Mouse (Mus musculus) skeletal muscle tissue, postnatal 0 days (tissue): ENCODE results near the gene Mcts2. TPM values are rescaled to one million over a fixed set of nuclear protein-coding genes. Genes with fewer than 3 reads are reported as not detected.

Experiments
- polyA plus RNA-seq: library from polyadenylated mRNA; unstranded; fragments of >200 nt; fragmentation: Nextera tagmentation; extraction: Ambion mirVana; gene quantifications from 2 replicates; pipeline ENCODE4 v1.2.1, GENCODE M21; 2015

Gene Mcts2
- 16.1 and 19.8 TPM in 2 replicates for polyA plus RNA-seq

GRCm38 (mm10) chr2:152686806-152687267 lies at the start of gene Mcts2:
Mcts2 (plus strand) TSS chr2:152687035.

DNA sequence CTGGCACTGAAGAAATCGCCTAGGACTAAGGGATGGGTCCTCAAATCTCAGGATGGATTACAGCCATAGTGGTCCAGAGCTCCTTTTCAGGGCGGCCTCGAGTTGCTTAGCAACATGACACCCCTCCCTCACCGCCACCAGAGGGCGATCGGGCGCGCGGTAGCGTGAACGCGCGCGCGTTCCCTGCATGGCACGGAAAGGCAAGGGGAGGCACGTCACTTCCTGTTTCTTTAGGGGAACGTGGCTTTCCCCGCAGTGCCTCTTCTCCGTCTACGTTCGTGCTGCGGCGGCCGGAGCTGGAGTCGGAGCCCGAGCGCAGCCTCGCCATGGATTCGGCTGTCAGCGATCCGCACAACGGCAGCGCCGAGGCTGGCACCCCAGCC lies 17.6 kb upstream of the Mcts2 start, which contains the start of gene H13:
Gene H13 (plus strand): TSS at position 206 of the 383 bp plus-strand sequence.

DNA sequence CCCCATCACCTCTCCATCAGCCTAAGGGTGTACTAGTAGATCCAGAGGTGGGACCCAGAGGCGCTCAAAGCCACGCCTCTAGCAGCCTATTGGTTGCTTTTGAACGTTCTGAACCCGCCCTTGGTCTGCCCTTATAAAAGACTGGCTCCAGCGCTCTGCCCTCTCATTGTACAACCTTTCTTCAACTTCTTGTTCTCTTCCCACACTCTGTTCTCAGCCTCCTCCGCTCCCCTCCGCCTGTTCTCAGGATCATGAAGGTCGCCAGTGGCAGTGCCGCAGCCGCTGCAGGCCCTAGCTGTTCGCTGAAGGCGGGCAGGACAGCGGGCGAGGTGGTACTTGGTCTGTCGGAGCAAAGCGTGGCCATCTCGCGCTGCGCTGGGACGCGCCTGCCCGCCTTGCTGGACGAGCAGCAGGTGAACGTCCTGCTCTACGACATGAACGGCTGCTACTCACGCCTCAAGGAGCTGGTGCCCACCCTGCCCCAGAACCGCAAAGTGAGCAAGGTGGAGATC lies 49.3 kb downstream of the Mcts2 start, which contains the start of gene Id1:
Gene Id1 (plus strand): TSS at position 162 of the 512 bp plus-strand sequence.

Other genes starting within 250 kb of the Mcts2 start
- not detected in 2 replicates for gene Defb23, start 222.4 kb upstream of the Mcts2 start, polyA plus RNA-seq
- not detected in 2 replicates for gene Defb20, start 210.0 kb upstream of the Mcts2 start, polyA plus RNA-seq
- gene Defb22, start 196.9 kb upstream of the Mcts2 start, polyA plus RNA-seq: not detected in 2 replicates
- not detected in 2 replicates for gene Defb26, start 175.3 kb upstream of the Mcts2 start, polyA plus RNA-seq
- gene Defb28, start 168.8 kb upstream of the Mcts2 start, polyA plus RNA-seq: not detected in 2 replicates
- not detected in 2 replicates for gene Defb29, start 146.9 kb upstream of the Mcts2 start, polyA plus RNA-seq
- not detected in 2 replicates for gene Gm17416, start 117.7 kb upstream of the Mcts2 start, polyA plus RNA-seq
- gene Defb21, start 114.3 kb upstream of the Mcts2 start, polyA plus RNA-seq: not detected in 2 replicates
- not detected in 2 replicates for gene Defb19, start 106.7 kb upstream of the Mcts2 start, polyA plus RNA-seq
- gene Defb45, start 87.6 kb upstream of the Mcts2 start, polyA plus RNA-seq: not detected in 2 replicates
- not detected in 2 replicates for gene Defb36, start 82.7 kb upstream of the Mcts2 start, polyA plus RNA-seq
- gene Defb25, start 64.0 kb upstream of the Mcts2 start, polyA plus RNA-seq: 2.4 and 2.9 TPM in 2 replicates
- gene Rem1, start 60.1 kb upstream of the Mcts2 start, polyA plus RNA-seq: 9.6 and 9.7 TPM in 2 replicates
- 74.3 and 87.0 TPM in 2 replicates for gene H13, start 17.6 kb upstream of the Mcts2 start, polyA plus RNA-seq
- gene Id1, start 49.2 kb downstream of the Mcts2 start, polyA plus RNA-seq: 32.7 and 47.4 TPM in 2 replicates
- 7.7 and 7.9 TPM in 2 replicates for gene Cox4i2, start 67.1 kb downstream of the Mcts2 start, polyA plus RNA-seq
- gene Bcl2l1, start 144.7 kb downstream of the Mcts2 start, polyA plus RNA-seq: 29.3 and 29.7 TPM in 2 replicates
- gene Tpx2, start 160.9 kb downstream of the Mcts2 start, polyA plus RNA-seq: 11.6 and 14.0 TPM in 2 replicates
- 82.6 and 85.1 TPM in 2 replicates for gene Mylk2, start 224.3 kb downstream of the Mcts2 start, polyA plus RNA-seq
- gene Foxs1, start 246.2 kb downstream of the Mcts2 start, polyA plus RNA-seq: 5.7 and 6.6 TPM in 2 replicates